Mouse (Mus musculus) limb, embryonic 13.5 days (tissue): ENCODE measurements around the gene Fkbp3. TPM values are rescaled to one million over a fixed set of nuclear protein-coding genes. Genes with fewer than 3 reads are reported as not detected.

ENCODE experiments used
- polyA plus RNA-seq: library from polyadenylated mRNA; unstranded; fragments of >200 nt; fragmentation: Nextera tagmentation; extraction: Ambion mirVana; gene quantifications from 2 replicates; pipeline ENCODE4 v1.2.1, GENCODE M21; 2015

Gene Fkbp3
- polyA plus RNA-seq, 1 experiment from 2014 or later, result 520 TPM

Other genes with a start within 250 kb of the Fkbp3 start
- 3.4 and 5.9 TPM in 2 replicates for gene Gm527, start 156.1 kb downstream of the Fkbp3 start, polyA plus RNA-seq
- 14.4 and 15.3 TPM in 2 replicates for gene Klhl28, start 108.5 kb downstream of the Fkbp3 start, polyA plus RNA-seq
- gene Togaram1, start 108.2 kb downstream of the Fkbp3 start, polyA plus RNA-seq, result 27.3 and 28.7 TPM in 2 replicates
- 68.1 and 71.7 TPM in 2 replicates for gene Prpf39, start 37.7 kb downstream of the Fkbp3 start, polyA plus RNA-seq
- 10.8 and 11.4 TPM in 2 replicates for gene Fancm, start 1.6 kb upstream of the Fkbp3 start, polyA plus RNA-seq
- gene Mis18bp1, start 98.6 kb upstream of the Fkbp3 start, polyA plus RNA-seq, result 69.1 and 71.1 TPM in 2 replicates
- not detected in 2 replicates for gene Wdr20rt, start 151.5 kb upstream of the Fkbp3 start, polyA plus RNA-seq